Mouse (Mus musculus): ENCODE results near the gene Alk.

- no peak for TF ChIP-seq POLR2AphosphoS2 (IDR thresholded peaks at IDR 0.05; ENCODE audit: low read length)
- no peak for TF ChIP-seq ZC3H11A (IDR thresholded peaks at IDR 0.05; ENCODE audit: low read depth, low read length)
- TF ChIP-seq CTCF (IDR thresholded peaks at IDR 0.05 in 2 of 3, conservative IDR thresholded peaks at IDR 0.05 in 1 of 3; ENCODE audit: control insufficient read depth in 1 of 3, insufficient read depth in 1 of 3, low read depth in 2 of 3, low read length in 3 of 3, poor library complexity in 1 of 3, severe bottlenecking in 1 of 3) = no peak
- no peak for TF ChIP-seq ZNF384 (IDR thresholded peaks at IDR 0.05; ENCODE audit: low read depth, low read length)
- TF ChIP-seq POLR2A (IDR thresholded peaks at IDR 0.05; ENCODE audit: control insufficient read depth in 1 of 2, insufficient read depth in 1 of 2, low read depth in 1 of 2, low read length in 2 of 2, poor library complexity in 1 of 2) = no peak
- no peak for TF ChIP-seq UBTF (IDR thresholded peaks at IDR 0.05; ENCODE audit: borderline replicate concordance, insufficient read depth, low read depth, low read length)
- no peak for TF ChIP-seq E2F4 (IDR thresholded peaks at IDR 0.05; ENCODE audit: borderline replicate concordance, low read depth, low read length)
- TF ChIP-seq EP300 (IDR thresholded peaks at IDR 0.05; ENCODE audit: low read depth in 1 of 2, low read length in 2 of 2) = no peak
- no peak for TF ChIP-seq POLR2AphosphoS5 (IDR thresholded peaks at IDR 0.05; ENCODE audit: borderline replicate concordance, low read depth, low read length)
- no peak for TF ChIP-seq SMC3 (IDR thresholded peaks at IDR 0.05; ENCODE audit: low read depth, low read length)
- TF ChIP-seq GATA1 (IDR thresholded peaks at IDR 0.05; ENCODE audit: low read depth, low read length) = no peak
These were observed 72.2 kb downstream of the Alk start for GRCm38 (mm10) chr17:72532266-72532665.

Data from MEL (cell line).